Mouse (Mus musculus) heart, adult 2 months (tissue): ENCODE measurements around the gene Pole3.

Experiments
- CTCF ChIP-seq: fragments of 200-600 bp; IDR thresholded peaks from 2 replicates; pipeline ENCODE4 v1.8.1; 2022; ENCODE audit warnings: antibody characterized with exemption, mild to moderate bottlenecking, moderate library complexity
- POLR2A ChIP-seq: fragments of 200-500 bp; IDR thresholded peaks from 2 replicates; pipeline ENCODE4 v1.6.1; 2011; ENCODE audit warnings: mild to moderate bottlenecking, low read depth, low read length, control low read depth; ENCODE audit not compliant: insufficient read depth

DNA sequence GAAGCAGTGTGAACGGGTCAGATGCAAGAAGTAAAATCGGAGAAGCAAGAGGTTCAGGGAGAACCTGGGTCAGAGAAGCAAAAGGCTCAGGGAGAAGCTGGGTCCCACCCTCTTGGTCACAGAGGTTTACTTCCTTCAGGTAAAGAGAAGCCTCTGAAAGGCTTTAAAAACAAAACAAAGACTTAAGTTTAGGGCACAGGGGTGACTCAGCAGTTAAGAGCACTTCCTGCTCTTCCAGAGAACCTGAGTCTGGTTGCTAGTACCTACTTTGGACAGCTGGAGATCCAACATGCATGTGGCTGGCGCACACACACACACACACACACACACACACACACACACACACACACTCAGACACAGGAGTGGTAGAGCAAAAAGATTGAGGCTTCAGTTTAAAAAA lies 39.9 kb downstream of the Pole3 start:
- TF ChIP-seq CTCF, result no peak
- TF ChIP-seq POLR2A, result no peak
